Mouse (Mus musculus): ENCODE measurements around the gene Ccdc57.

DNA sequence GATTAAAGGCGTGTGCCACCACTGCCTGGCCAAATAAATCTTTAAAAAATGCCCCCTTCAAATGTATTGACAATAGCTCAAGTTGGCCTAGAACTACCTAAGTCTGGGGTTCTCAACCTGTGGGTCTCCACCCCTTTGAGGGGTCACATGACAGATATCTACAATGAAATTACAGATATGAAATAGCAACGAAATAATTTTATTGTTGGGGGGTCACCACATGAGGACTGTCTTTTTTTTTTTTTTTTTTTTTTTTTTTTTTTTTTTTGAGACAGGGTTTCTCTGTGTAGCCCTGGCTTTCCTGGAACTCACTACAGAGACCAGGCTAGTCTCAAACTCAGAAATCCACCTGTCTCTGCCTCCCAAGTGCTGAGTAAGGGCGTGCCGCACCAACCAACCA lies 88.3 kb downstream of the Ccdc57 start:
- no peak for TF ChIP-seq GATA1 (IDR thresholded peaks at IDR 0.05; ENCODE audit: borderline replicate concordance, low read length)
- TF ChIP-seq FLI1 (IDR thresholded peaks at IDR 0.05; ENCODE audit: low read length) = no peak
